Mouse (Mus musculus): ENCODE data around the gene Ppt2. TPM values are rescaled to one million over a fixed set of nuclear protein-coding genes. Genes with fewer than 3 reads are reported as not detected.

The Ppt2 gene
- total and polyA plus RNA-seq, 2 experiments from 2014 or later = 20.2 to 27.2 TPM

DNA sequence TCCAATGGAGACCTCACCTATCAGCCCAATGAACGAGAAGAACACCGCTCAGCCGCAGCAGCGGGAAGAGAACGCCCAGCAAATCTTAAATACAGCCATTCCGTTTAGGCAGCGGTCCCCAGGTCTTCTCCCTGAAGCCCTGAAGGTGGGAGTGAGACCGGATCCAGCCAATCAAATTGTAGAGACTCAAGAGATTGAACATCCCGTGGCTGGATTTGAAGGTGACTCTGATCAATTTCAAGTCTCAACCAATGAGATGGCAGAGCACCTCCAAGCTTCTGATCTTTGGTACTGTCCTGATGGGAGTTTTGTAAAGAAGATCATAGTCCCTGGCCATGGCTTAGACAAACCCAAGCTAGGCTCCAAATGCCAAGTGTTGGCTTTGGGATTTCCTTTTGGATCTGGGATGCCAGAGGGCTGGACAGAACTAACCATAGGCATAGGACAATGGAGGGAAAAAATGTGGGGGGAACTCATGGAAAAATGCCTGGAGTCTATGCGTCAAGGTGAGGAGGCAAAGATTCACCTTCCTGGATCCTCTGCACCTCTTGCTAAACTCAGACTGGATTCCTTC, 17.0 kb upstream of the Ppt2 start:
- Histone ChIP-seq H3K4me3 (ENCODE audit: low read depth, low read length) (peak overlapping the region; percentile 52), H3K27ac (ENCODE audit: low read depth, low read length) (peak overlapping the region; percentile 74; the same call in 1 of the 2 replicates)
- no peak for TF ChIP-seq CTCF (IDR thresholded peaks at IDR 0.05; ENCODE audit: low read depth)

DNA sequence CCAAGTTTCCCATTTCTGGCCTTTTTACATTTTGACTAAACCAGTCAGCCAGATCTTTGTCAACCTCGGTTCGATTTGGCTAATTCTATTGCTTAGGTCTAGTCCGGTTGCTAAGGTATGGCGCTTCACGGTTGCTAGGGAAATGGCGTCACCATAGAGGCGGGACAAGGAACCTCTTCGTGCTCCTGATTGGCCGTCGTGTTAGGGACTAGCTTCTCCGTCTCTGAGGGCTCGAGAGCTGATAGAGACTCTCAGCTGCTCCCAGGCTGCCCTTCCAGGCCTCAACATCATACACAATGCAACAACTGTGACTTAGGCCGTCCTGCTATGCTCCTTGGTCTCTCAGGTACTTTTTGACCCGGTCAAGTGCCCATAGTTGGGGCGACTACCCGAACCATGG, 16.3 kb upstream of the Ppt2 start, which contains the start of gene Fkbpl:
Gene Fkbpl, plus strand, starts transcription at position 157 of the 400 bp plus-strand sequence.
- Histone ChIP-seq H3K4me2 (ENCODE audit: low read depth) (peak within 1 kb of the TSS; percentile 60), H3K4me1 (ENCODE audit: insufficient read depth) (peaks cover 17% of the 10 kb centered on the region), H3K27me3 (ENCODE audit: insufficient read depth, low read length) (no peaks in the 10 kb centered on the region), H3K9ac (peak within 1 kb of the TSS; percentile 55), H3K4me3 (ENCODE audit: low read depth, low read length) (peak within 1 kb of the TSS; percentile 52), H3K27ac (ENCODE audit: low read depth, low read length) (peak within 1 kb of the TSS; percentile 74), H3K9me3 (ENCODE audit: low read length) (no peaks in the 10 kb centered on the region), H3K36me3 (ENCODE audit: insufficient read depth) (peaks cover 11% of the 10 kb centered on the region)
- WGBS = 1% methylated on average over 16 of the region's 16 CpGs
- no peak for TF ChIP-seq CTCF (IDR thresholded peaks at IDR 0.05; ENCODE audit: low read depth)
- ATAC-seq (peak; percentile 82), DNase-seq (peak; percentile 98)

More for the DNA sequence above, 17.0 kb upstream of the Ppt2 start:
- ATAC-seq (no peak), DNase-seq (no peak)
- Histone ChIP-seq H3K27me3 (ENCODE audit: insufficient read depth, low read length) (no peaks in the 10 kb centered on the region), H3K36me3 (ENCODE audit: insufficient read depth) (peaks cover 18% of the 10 kb centered on the region), H3K4me1 (ENCODE audit: insufficient read depth) (peaks cover 17% of the 10 kb centered on the region), H3K4me2 (ENCODE audit: low read depth) (peak overlapping the region; percentile 60), H3K9me3 (ENCODE audit: low read length) (no peaks in the 10 kb centered on the region), H3K9ac (peak overlapping the region; percentile 55)
- WGBS = 47% methylated on average over 10 of the region's 10 CpGs

DNA sequence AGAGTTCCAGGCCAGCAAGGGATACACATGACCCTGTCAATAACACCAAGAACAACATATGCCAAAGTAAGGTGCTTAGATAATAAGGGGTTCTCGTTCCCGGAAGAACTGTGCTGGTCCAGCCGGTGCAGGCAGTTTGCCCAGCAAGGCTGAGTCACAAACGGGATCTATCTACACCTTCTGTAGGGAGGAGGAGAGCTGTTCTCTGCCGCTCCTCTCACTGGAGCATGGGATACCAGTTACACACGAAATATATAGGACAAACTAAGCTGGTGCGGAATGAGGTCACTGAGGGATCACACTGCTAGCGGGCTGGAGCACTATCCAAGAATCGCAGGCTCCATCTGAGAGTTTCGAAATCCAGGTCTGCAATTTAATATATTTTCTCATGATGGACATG, 15.6 kb upstream of the Ppt2 start:
- Histone ChIP-seq H3K36me3 (ENCODE audit: insufficient read depth) (0 out of 2 replicates have a peak, but pooled peaks cover 5% of the 10 kb centered on the region), H3K4me3 (ENCODE audit: low read depth, low read length) (no peak overlapping the region), H3K27me3 (ENCODE audit: insufficient read depth, low read length) (no peaks in the 10 kb centered on the region), H3K27ac (ENCODE audit: low read depth, low read length) (0 out of 2 replicates have a peak overlapping the region, but pooled peaks have one; percentile 2), H3K9ac (no peak overlapping the region), H3K4me2 (ENCODE audit: low read depth) (no peak overlapping the region), H3K9me3 (ENCODE audit: low read length) (no peaks in the 10 kb centered on the region), H3K4me1 (ENCODE audit: insufficient read depth) (peaks cover 17% of the 10 kb centered on the region)
- TF ChIP-seq CTCF (IDR thresholded peaks at IDR 0.05; ENCODE audit: low read depth) = no peak
- ATAC-seq (no peak), DNase-seq (no peak)
- WGBS = 86% methylated on average over 10 of the region's 10 CpGs

DNA sequence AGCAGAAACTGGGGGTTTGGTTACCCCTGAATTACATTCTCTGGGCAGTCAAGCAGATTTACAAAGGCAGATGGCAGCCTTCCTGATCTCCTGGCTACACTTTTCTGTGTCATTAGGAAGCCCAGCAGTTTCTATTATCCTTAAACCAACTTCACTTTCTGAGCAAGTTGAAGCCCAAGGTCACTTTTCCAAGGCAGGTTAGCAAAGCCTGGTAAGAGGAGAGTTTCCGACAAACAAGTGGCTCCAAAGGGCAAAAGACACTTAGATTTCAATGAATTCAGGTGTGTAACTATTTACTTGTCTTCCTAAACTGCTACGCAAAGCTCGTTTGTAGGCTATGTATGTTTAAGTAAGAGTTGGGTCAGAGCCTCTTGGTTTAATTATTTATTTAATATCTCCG, 15.1 kb upstream of the Ppt2 start:
- 93% methylated on average over 4 of the region's 4 CpGs for WGBS
- no peak overlapping the region for H3K4me3 ChIP-seq (ENCODE audit: low read depth, low read length)

DNA sequence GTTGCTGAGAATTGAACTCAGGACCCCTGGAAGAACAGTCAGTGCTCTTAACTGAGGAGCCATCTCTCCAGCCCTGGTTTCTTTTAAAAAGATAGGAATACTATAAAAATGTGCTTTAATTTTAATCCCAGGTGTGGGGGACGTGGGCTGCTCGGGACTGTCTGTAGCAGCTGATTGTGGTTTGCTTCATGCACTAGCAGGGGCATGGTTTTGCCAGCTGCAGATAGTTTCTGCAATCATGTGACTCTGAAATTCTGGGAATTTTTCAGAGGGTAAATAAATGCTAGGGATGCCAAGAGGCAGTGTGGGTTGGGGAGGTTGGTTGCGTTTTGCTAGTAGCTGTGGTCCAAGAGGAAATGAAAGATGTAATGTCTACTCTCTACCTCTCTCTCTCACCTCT, 13.6 kb upstream of the Ppt2 start:
- DNase-seq = no peak
- Histone ChIP-seq H3K27me3 (ENCODE audit: insufficient read depth, low read length) (no peaks in the 10 kb centered on the region), H3K9me3 (ENCODE audit: low read length) (no peaks in the 10 kb centered on the region), H3K36me3 (ENCODE audit: insufficient read depth) (no peaks in the 10 kb centered on the region), H3K9ac (no peak overlapping the region), H3K27ac (ENCODE audit: low read depth, low read length) (no peak overlapping the region), H3K4me1 (ENCODE audit: insufficient read depth) (peaks cover 12% of the 10 kb centered on the region; the same call in 1 of the 2 replicates), H3K4me3 (ENCODE audit: low read depth, low read length) (no peak overlapping the region), H3K4me2 (ENCODE audit: low read depth) (no peak overlapping the region)
- no peak for TF ChIP-seq CTCF (IDR thresholded peaks at IDR 0.05; ENCODE audit: low read depth)
- no peak for ATAC-seq
- WGBS = 81% methylated on average over 3 of the region's 3 CpGs

More for the DNA sequence above, 15.1 kb upstream of the Ppt2 start:
- no peaks in the 10 kb centered on the region for H3K27me3 ChIP-seq (ENCODE audit: insufficient read depth, low read length)
- H3K9ac ChIP-seq = no peak overlapping the region
- no peaks in the 10 kb centered on the region for H3K36me3 ChIP-seq (ENCODE audit: insufficient read depth)
- H3K4me1 ChIP-seq (ENCODE audit: insufficient read depth) = peaks cover 17% of the 10 kb centered on the region
- TF ChIP-seq CTCF (IDR thresholded peaks at IDR 0.05; ENCODE audit: low read depth) = no peak
- no peaks in the 10 kb centered on the region for H3K9me3 ChIP-seq (ENCODE audit: low read length)
- no peak for ATAC-seq
- H3K27ac ChIP-seq (ENCODE audit: low read depth, low read length) = no peak overlapping the region
- no peak for DNase-seq
- no peak overlapping the region for H3K4me2 ChIP-seq (ENCODE audit: low read depth)

DNA sequence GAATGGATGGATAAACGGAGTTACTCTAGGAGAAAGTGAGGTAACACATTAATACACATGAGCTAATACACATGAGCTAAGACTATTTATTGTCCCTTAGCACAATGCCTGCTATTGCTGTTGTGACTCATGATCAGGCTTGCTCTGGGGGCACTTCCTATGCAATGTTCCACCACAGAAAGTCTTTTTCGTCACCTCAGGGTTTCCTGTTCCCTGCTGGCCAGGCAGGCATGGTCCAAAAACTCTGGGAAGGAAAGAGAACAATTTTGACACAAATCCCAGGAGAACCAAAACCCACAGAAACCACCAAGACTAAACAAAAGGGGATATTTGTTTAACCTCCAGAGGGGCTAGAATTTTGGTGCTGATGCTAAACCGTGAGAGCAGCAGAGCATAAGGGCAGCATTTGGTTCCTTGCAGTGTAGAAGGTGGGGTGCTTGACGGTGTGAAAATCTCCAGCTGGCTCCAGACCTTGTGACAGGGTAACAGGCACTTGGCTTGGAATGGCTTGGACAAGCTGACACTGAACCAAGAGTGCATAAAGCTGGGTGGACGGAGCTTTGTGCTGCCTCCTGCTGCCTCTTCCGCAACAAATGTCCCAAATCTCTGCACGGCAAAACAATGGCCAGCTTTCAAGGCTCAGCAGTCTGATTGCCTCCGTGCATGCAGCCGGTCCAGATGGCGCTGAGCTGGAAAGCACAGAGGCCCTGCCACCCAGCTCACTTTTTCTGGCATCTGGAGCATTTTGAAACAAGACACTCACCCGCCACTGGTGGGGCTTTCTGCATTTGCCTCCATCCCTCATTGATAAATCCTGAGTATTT, 12.7 kb upstream of the Ppt2 start:
- peak overlapping the region; percentile 58 for H3K27ac ChIP-seq (ENCODE audit: low read depth, low read length)
- TF ChIP-seq CTCF (IDR thresholded peaks at IDR 0.05; ENCODE audit: low read depth) = no peak
- WGBS = 7% methylated on average over 11 of the region's 11 CpGs
- no peak overlapping the region for H3K4me3 ChIP-seq (ENCODE audit: low read depth, low read length)
- peak; percentile 38 for ATAC-seq
- H3K9ac ChIP-seq = no peak overlapping the region
- peak; percentile 56 for DNase-seq
- no peaks in the 10 kb centered on the region for H3K9me3 ChIP-seq (ENCODE audit: low read length)
- no peaks in the 10 kb centered on the region for H3K36me3 ChIP-seq (ENCODE audit: insufficient read depth)
- no peaks in the 10 kb centered on the region for H3K27me3 ChIP-seq (ENCODE audit: insufficient read depth, low read length)
- 0 out of 2 replicates have a peak, but pooled peaks cover 8% of the 10 kb centered on the region for H3K4me1 ChIP-seq (ENCODE audit: insufficient read depth)
- H3K4me2 ChIP-seq (ENCODE audit: low read depth) = no peak overlapping the region
